Mouse (Mus musculus): ENCODE results near the gene Elf1. TPM values are rescaled to one million over a fixed set of nuclear protein-coding genes. Genes with fewer than 3 reads are reported as not detected.
A peak's percentile ranks its signal among the peaks of the same experiment; 100 is the strongest.

The Elf1 gene
- polyA plus RNA-seq, 1 experiment from 2014 or later, result 7.8 TPM

DNA sequence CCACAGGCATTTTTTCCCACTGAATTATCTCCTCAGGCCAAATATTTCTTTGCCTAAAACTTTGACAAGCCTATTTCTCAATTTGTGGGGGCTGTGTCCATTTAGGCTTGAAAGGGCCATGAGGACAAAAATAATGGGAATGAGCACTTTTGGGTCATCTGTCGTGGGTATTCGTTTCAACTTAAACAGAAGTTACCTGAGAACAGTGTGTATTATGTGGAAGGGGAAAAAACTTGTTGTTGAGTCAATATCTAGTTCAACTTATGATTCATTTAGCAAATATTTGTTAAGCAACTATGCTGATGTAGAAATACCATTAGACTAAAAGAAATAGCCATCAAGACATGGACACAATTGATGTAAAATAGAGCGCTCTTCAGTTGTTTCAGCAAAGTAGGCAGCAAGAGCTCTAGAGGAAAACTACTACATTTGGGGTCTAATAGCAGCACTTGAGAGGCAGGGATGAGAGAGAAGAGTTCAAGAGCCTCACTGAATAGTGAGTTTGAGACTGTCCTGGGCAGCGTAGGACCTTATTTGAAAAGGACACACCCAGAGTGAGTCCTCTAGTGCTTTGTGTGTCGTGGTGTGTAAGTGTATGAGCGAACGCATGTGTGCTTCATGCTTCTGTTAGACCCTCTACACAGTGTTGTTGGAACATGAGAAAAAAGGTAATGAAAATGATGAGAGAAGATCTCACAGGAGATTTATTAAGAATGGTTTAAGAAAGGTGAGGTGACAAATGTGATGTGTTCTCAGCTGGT is 23.4 kb downstream of the Elf1 start:
- no peak overlapping the region for H3K4me3 ChIP-seq (ENCODE audit: low read depth, low read length)
- H3K27ac ChIP-seq (ENCODE audit: low read length), result no peak overlapping the region
- ATAC-seq (ENCODE audit: low read depth), result no peak
- H3K9me3 ChIP-seq (replicated peaks; ENCODE audit: control insufficient read depth, low read length), result no peaks in the 10 kb centered on the region
- no peak overlapping the region for H3K4me2 ChIP-seq (ENCODE audit: low read depth, low read length)
- peaks cover 3% of the 10 kb centered on the region; the same call in 1 of the 2 replicates for H3K36me3 ChIP-seq (ENCODE audit: control insufficient read depth, insufficient read depth)
- no peak overlapping the region for H3K9ac ChIP-seq (ENCODE audit: low read depth, low read length)
- H3K4me1 ChIP-seq (ENCODE audit: control insufficient read depth, low read depth, low read length), result peaks cover 54% of the 10 kb centered on the region
- WGBS (ENCODE audit: insufficient replicate concordance), result 88% methylated on average over 7 of the region's 7 CpGs
- no peaks in the 10 kb centered on the region for H3K27me3 ChIP-seq (ENCODE audit: control insufficient read depth, insufficient read depth, low read depth, low read length)

DNA sequence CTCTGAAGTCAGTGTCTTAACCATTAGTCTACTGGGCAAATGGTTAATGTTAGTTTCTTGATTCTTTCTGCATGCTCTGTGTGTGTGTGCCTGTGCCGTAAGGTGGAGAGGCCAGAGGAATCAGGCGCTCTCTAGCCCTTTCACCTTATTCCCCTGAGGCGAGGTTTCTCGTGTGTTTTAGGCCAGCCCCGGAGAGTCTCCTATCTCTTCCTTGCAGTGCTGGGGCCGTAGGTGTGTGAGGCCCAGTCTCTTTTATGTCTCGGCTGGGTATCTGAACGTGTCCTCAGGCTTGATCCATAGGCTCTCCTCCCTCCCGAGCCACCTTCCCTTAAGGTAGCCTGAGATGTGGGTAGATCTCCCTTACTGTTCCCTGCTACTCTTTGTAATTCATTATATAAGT is 25.2 kb downstream of the Elf1 start:
- Histone ChIP-seq H3K4me1 (ENCODE audit: control insufficient read depth, low read depth, low read length) (peaks cover 46% of the 10 kb centered on the region), H3K36me3 (ENCODE audit: control insufficient read depth, insufficient read depth) (peaks cover 3% of the 10 kb centered on the region; the same call in 1 of the 2 replicates), H3K27me3 (ENCODE audit: control insufficient read depth, insufficient read depth, low read depth, low read length) (no peaks in the 10 kb centered on the region), H3K9me3 (replicated peaks; ENCODE audit: control insufficient read depth, low read length) (no peaks in the 10 kb centered on the region), H3K27ac (ENCODE audit: low read length) (peak overlapping the region; percentile 81), H3K4me2 (ENCODE audit: low read depth, low read length) (peak overlapping the region; percentile 51), H3K9ac (ENCODE audit: low read depth, low read length) (peak overlapping the region; percentile 56), H3K4me3 (ENCODE audit: low read depth, low read length) (peak overlapping the region; percentile 22)
- 38% methylated on average over 9 of the region's 9 CpGs for WGBS (ENCODE audit: insufficient replicate concordance)
- ATAC-seq (ENCODE audit: low read depth), result peak; percentile 97

DNA sequence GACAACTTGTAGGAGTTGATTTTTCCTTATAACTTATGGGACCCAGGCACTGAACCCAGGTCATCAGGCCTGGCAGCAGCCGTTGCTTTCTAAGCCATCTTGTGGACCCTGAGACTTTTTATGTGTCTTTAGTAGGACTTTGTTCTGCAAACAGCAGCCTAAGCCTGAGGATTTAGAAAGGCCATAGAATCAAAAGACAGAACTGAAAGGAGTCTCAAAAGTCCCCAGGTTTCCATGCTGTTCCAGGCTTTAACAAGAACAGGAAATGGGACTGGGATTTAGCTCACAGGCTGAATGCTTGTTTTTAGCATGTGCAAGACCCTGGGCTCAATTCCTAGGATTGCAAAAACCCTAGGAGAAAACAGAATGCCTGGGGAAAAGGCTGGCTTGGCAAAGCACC is 26.9 kb downstream of the Elf1 start:
- ATAC-seq (ENCODE audit: low read depth), result no peak
- H3K9ac ChIP-seq (ENCODE audit: low read depth, low read length), result no peak overlapping the region
- H3K4me2 ChIP-seq (ENCODE audit: low read depth, low read length), result no peak overlapping the region
- H3K36me3 ChIP-seq (ENCODE audit: control insufficient read depth, insufficient read depth), result no peaks in the 10 kb centered on the region
- WGBS (ENCODE audit: insufficient replicate concordance), result 66% methylated on average over 1 of the region's 1 CpGs
- H3K9me3 ChIP-seq (replicated peaks; ENCODE audit: control insufficient read depth, low read length), result no peaks in the 10 kb centered on the region
- H3K27me3 ChIP-seq (ENCODE audit: control insufficient read depth, insufficient read depth, low read depth, low read length), result no peaks in the 10 kb centered on the region
- peak overlapping the region; percentile 50 for H3K27ac ChIP-seq (ENCODE audit: low read length)
- no peak overlapping the region for H3K4me3 ChIP-seq (ENCODE audit: low read depth, low read length)
- H3K4me1 ChIP-seq (ENCODE audit: control insufficient read depth, low read depth, low read length), result peaks cover 50% of the 10 kb centered on the region

DNA sequence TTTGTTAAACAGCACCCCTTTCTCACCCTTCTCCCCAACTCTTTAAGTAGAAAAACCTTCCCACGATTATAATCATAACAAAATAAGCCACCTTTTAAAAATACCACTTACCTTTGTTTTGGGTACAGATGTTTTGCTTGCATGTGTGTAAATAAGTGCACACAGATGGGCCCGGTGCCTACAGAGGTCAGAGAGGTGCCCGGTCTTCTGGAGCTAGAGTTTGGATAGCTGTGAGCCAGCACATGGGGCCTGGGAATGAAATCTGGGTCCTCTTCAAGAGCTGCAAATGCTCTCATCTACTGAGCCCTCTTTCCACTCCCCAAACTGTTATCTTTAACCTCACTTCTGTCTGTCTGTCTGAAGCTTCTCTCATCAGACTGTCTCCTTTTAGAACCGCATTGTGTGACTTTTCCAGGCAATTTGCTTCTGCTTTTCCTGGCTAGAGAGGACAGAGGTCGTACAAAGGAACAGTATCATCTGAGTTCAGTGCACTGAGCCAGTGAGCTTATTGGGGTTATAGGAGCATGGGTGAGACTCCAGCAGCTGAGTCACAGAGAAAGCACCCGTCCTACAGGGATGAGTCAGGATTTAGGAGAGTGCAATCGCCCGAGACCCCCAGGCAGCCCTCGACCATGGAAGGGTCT is 27.8 kb downstream of the Elf1 start:
- Histone ChIP-seq H3K4me3 (ENCODE audit: low read depth, low read length) (no peak overlapping the region), H3K9ac (ENCODE audit: low read depth, low read length) (no peak overlapping the region), H3K4me1 (ENCODE audit: control insufficient read depth, low read depth, low read length) (peaks cover 45% of the 10 kb centered on the region), H3K27me3 (ENCODE audit: control insufficient read depth, insufficient read depth, low read depth, low read length) (no peaks in the 10 kb centered on the region), H3K27ac (ENCODE audit: low read length) (no peak overlapping the region; the same call in 1 of the 2 replicates), H3K36me3 (ENCODE audit: control insufficient read depth, insufficient read depth) (no peaks in the 10 kb centered on the region), H3K4me2 (ENCODE audit: low read depth, low read length) (no peak overlapping the region), H3K9me3 (replicated peaks; ENCODE audit: control insufficient read depth, low read length) (no peaks in the 10 kb centered on the region)
- no peak for ATAC-seq (ENCODE audit: low read depth)
- 61% methylated on average over 9 of the region's 9 CpGs for WGBS (ENCODE audit: insufficient replicate concordance)

DNA sequence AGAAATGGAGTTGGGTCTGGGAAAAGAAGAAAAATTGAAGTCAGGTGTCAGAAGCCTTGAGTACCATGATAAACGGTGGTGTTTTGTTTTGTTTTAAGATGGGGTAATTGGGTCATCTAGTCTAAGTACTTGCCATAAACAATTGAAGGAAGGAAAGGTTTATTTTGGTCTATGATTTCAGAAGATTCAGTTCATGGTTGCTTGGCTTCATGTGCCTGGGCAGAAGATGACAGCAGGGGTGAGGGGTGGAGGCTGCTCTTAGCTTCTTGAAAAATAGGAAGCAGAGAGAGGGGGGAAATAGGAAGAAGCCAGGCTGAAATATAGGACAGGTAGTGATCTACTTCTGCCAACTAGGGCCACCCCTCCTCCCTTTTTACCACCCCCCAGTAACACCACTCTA is 30.5 kb downstream of the Elf1 start:
- no peak for ATAC-seq (ENCODE audit: low read depth)
- Histone ChIP-seq H3K9ac (ENCODE audit: low read depth, low read length) (no peak overlapping the region), H3K9me3 (replicated peaks; ENCODE audit: control insufficient read depth, low read length) (no peaks in the 10 kb centered on the region), H3K4me2 (ENCODE audit: low read depth, low read length) (no peak overlapping the region), H3K4me3 (ENCODE audit: low read depth, low read length) (no peak overlapping the region), H3K36me3 (ENCODE audit: control insufficient read depth, insufficient read depth) (no peaks in the 10 kb centered on the region), H3K27me3 (ENCODE audit: control insufficient read depth, insufficient read depth, low read depth, low read length) (no peaks in the 10 kb centered on the region), H3K4me1 (ENCODE audit: control insufficient read depth, low read depth, low read length) (peaks cover 45% of the 10 kb centered on the region), H3K27ac (ENCODE audit: low read length) (no peak overlapping the region)
- 33% methylated on average over 1 of the region's 1 CpGs for WGBS (ENCODE audit: insufficient replicate concordance)

DNA sequence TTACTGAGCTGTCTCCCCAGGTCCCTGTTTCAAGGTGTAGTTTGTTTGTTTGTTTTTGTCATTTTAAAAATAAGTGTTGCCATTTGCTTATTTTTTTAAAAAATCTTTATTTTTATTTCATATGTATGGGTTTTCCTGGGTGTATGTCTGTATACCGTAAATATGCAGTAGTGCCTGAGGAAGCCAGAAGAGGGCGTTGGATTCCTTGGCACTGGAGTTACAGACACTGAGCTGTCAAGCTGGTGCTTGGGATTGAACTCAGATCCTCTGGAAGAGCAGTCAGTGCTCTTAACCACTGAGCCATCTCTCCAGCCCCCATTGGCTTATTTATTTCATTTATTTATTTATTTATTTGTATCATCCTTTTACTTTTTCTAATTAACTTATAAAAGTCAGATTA is 33.0 kb downstream of the Elf1 start:
- Histone ChIP-seq H3K9me3 (replicated peaks; ENCODE audit: control insufficient read depth, low read length) (no peaks in the 10 kb centered on the region), H3K4me3 (ENCODE audit: low read depth, low read length) (no peak overlapping the region), H3K9ac (ENCODE audit: low read depth, low read length) (no peak overlapping the region), H3K4me2 (ENCODE audit: low read depth, low read length) (no peak overlapping the region), H3K36me3 (ENCODE audit: control insufficient read depth, insufficient read depth) (no peaks in the 10 kb centered on the region), H3K27ac (ENCODE audit: low read length) (no peak overlapping the region), H3K4me1 (ENCODE audit: control insufficient read depth, low read depth, low read length) (peaks cover 49% of the 10 kb centered on the region), H3K27me3 (ENCODE audit: control insufficient read depth, insufficient read depth, low read depth, low read length) (no peaks in the 10 kb centered on the region)
- no peak for ATAC-seq (ENCODE audit: low read depth)
- 71% methylated on average over 2 of the region's 2 CpGs for WGBS (ENCODE audit: insufficient replicate concordance)

DNA sequence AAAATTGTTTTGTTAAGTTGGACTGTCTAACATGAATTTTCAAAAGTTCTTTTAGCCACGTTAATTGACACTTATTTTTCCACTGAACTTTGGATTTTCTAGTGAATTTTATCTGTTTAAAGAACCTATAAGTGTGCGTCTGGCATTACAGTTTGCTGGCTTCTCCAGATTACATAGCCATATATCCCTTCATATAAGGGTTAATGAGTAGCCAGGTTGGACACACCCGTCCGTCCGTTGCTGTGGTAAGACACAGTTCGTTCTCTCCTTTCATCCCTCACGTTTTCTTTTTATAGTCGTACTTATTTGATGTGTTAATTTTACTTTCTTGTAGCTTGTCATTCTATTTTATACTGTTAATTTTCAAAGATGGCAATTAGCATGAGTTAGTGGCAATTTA is 34.1 kb downstream of the Elf1 start:
- Histone ChIP-seq H3K36me3 (ENCODE audit: control insufficient read depth, insufficient read depth) (no peaks in the 10 kb centered on the region), H3K4me2 (ENCODE audit: low read depth, low read length) (peak overlapping the region; percentile 58), H3K9ac (ENCODE audit: low read depth, low read length) (peak overlapping the region; percentile 42), H3K27ac (ENCODE audit: low read length) (peak overlapping the region; percentile 72), H3K4me3 (ENCODE audit: low read depth, low read length) (peak overlapping the region; percentile 53), H3K27me3 (ENCODE audit: control insufficient read depth, insufficient read depth, low read depth, low read length) (no peaks in the 10 kb centered on the region), H3K4me1 (ENCODE audit: control insufficient read depth, low read depth, low read length) (peaks cover 49% of the 10 kb centered on the region), H3K9me3 (replicated peaks; ENCODE audit: control insufficient read depth, low read length) (no peaks in the 10 kb centered on the region)
- WGBS (ENCODE audit: insufficient replicate concordance), result 17% methylated on average over 8 of the region's 8 CpGs
- ATAC-seq (ENCODE audit: low read depth), result peak; percentile 46

DNA sequence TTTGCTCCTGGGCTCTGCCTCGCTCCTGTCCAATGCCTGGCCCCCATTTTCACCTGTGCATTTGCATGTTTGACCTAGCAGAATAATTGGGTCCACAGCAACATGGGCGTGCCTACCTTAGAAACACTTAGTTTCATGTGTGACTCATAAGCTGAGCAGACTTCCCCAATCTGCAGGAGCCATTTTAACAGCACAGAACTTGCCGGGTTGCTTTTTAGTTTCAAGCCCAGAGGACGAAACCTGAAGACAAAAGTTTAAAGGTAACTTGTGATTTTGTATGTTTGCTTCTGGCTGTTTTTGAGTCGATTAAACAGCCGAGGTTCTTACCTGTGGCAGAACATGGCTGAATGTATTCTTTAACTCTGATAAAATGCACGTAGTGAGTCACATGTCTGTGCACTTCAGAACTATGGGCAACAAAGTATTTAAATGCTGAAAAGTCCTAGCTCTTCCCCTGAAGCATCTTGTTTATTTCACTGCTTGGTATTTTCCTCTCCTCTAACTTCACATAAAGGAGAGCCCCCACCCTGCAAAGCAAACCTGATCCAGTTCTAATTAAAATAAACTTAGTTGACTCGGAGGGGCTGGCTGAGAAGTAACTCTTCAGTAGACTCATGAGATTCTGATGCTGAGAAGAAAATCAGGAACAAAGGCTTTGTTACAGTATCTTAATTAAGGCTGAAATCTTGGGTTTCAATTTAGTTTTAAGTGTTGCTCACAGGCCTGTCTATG is 34.7 kb downstream of the Elf1 start:
- peaks cover 48% of the 10 kb centered on the region for H3K4me1 ChIP-seq (ENCODE audit: control insufficient read depth, low read depth, low read length)
- peak overlapping the region; percentile 53 for H3K4me3 ChIP-seq (ENCODE audit: low read depth, low read length)
- peak overlapping the region; percentile 42 for H3K9ac ChIP-seq (ENCODE audit: low read depth, low read length)
- H3K27ac ChIP-seq (ENCODE audit: low read length), result peak overlapping the region; percentile 72
- ATAC-seq (ENCODE audit: low read depth), result peak; percentile 60
- WGBS (ENCODE audit: insufficient replicate concordance), result 17% methylated on average over 8 of the region's 8 CpGs
- no peaks in the 10 kb centered on the region for H3K36me3 ChIP-seq (ENCODE audit: control insufficient read depth, insufficient read depth)
- H3K4me2 ChIP-seq (ENCODE audit: low read depth, low read length), result peak overlapping the region; percentile 58
- H3K27me3 ChIP-seq (ENCODE audit: control insufficient read depth, insufficient read depth, low read depth, low read length), result no peaks in the 10 kb centered on the region
- no peaks in the 10 kb centered on the region for H3K9me3 ChIP-seq (replicated peaks; ENCODE audit: control insufficient read depth, low read length)

DNA sequence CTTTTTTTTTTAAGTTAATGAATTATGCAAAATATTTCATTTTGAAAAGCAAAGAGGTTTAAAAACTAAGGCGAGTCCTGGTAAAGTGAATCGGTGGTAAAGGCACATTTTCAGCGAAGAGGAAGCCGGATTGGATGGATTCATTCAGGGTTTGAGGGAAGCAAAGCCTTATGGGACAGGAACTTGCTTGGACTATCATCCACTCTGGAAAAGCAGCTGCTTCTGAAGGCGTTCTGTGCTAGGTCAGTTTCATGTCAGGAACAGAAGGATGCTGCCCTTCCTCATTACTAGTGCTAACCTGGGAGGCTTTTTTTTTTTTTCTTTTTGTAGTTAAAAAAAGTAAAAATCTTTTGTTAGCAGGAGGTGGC is 35.2 kb downstream of the Elf1 start:
- 16% methylated on average over 5 of the region's 5 CpGs for WGBS (ENCODE audit: insufficient replicate concordance)
- H3K27ac ChIP-seq (ENCODE audit: low read length), result peak overlapping the region; percentile 72
- peak overlapping the region; percentile 53 for H3K4me3 ChIP-seq (ENCODE audit: low read depth, low read length)
- peak overlapping the region; percentile 58 for H3K4me2 ChIP-seq (ENCODE audit: low read depth, low read length)
- no peak for ATAC-seq (ENCODE audit: low read depth)
- no peaks in the 10 kb centered on the region for H3K9me3 ChIP-seq (replicated peaks; ENCODE audit: control insufficient read depth, low read length)
- peak overlapping the region; percentile 42 for H3K9ac ChIP-seq (ENCODE audit: low read depth, low read length)
- no peaks in the 10 kb centered on the region for H3K27me3 ChIP-seq (ENCODE audit: control insufficient read depth, insufficient read depth, low read depth, low read length)
- H3K4me1 ChIP-seq (ENCODE audit: control insufficient read depth, low read depth, low read length), result peaks cover 52% of the 10 kb centered on the region
- no peaks in the 10 kb centered on the region for H3K36me3 ChIP-seq (ENCODE audit: control insufficient read depth, insufficient read depth)
